Mouse (Mus musculus): ENCODE measurements around the gene Thumpd2. TPM values are rescaled to one million over a fixed set of nuclear protein-coding genes. Genes with fewer than 3 reads are reported as not detected.

The Thumpd2 gene
- polyA plus RNA-seq, 1 experiment from 2014 or later, result 11.6 TPM

- Histone ChIP-seq H3K4me2 (no peak overlapping the region), H3K4me3 (replicated peaks) (no peak overlapping the region), H3K27me3 (replicated peaks) (no peaks in the 10 kb centered on the region), H3K9ac (no peak overlapping the region), H3K4me1 (no peaks in the 10 kb centered on the region; the same call in 1 of the 2 replicates), H3K36me3 (no peaks in the 10 kb centered on the region), H3K9me3 (no peaks in the 10 kb centered on the region), H3K27ac (no peak overlapping the region)
- no peak for ATAC-seq (ENCODE audit: insufficient read depth, low FRiP score, low read depth)
- WGBS, result 77% methylated on average over 6 of the region's 6 CpGs
These were observed 65.9 kb downstream of the Thumpd2 start for GRCm38 (mm10) chr17:80998958-80999357.

GRCm38 (mm10) chr17:80997226-80997625 is 67.7 kb downstream of the Thumpd2 start:
- Histone ChIP-seq H3K9ac (no peak overlapping the region), H3K4me1 (no peaks in the 10 kb centered on the region), H3K4me2 (no peak overlapping the region), H3K4me3 (replicated peaks) (no peak overlapping the region), H3K36me3 (no peaks in the 10 kb centered on the region), H3K9me3 (no peaks in the 10 kb centered on the region), H3K27ac (no peak overlapping the region), H3K27me3 (replicated peaks) (no peaks in the 10 kb centered on the region)
- ATAC-seq (ENCODE audit: insufficient read depth, low FRiP score, low read depth), result no peak
- WGBS, result 61% methylated on average over 2 of the region's 2 CpGs

GRCm38 (mm10) chr17:80991535-80992127 is 73.3 kb downstream of the Thumpd2 start:
- no peaks in the 10 kb centered on the region for H3K9me3 ChIP-seq
- no peaks in the 10 kb centered on the region for H3K36me3 ChIP-seq
- no peak overlapping the region for H3K4me3 ChIP-seq (replicated peaks)
- H3K9ac ChIP-seq, result no peak overlapping the region
- no peak for ATAC-seq (ENCODE audit: insufficient read depth, low FRiP score, low read depth)
- no peak overlapping the region for H3K27ac ChIP-seq
- no peaks in the 10 kb centered on the region for H3K27me3 ChIP-seq (replicated peaks)
- H3K4me1 ChIP-seq, result no peaks in the 10 kb centered on the region
- no peak overlapping the region for H3K4me2 ChIP-seq
- 63% methylated on average over 8 of the region's 8 CpGs for WGBS

GRCm38 (mm10) chr17:80982976-80983375 is 81.9 kb downstream of the Thumpd2 start:
- Histone ChIP-seq H3K27ac (no peak overlapping the region), H3K36me3 (no peaks in the 10 kb centered on the region), H3K4me2 (no peak overlapping the region), H3K4me3 (replicated peaks) (no peak overlapping the region), H3K9me3 (no peaks in the 10 kb centered on the region), H3K4me1 (no peaks in the 10 kb centered on the region), H3K9ac (no peak overlapping the region), H3K27me3 (replicated peaks) (no peaks in the 10 kb centered on the region)
- 81% methylated on average over 10 of the region's 10 CpGs for WGBS
- ATAC-seq (ENCODE audit: insufficient read depth, low FRiP score, low read depth), result no peak

- Histone ChIP-seq H3K4me2 (no peak overlapping the region), H3K9ac (no peak overlapping the region), H3K27ac (peak overlapping the region; percentile 22; the same call in 1 of the 2 replicates), H3K36me3 (no peaks in the 10 kb centered on the region), H3K9me3 (no peaks in the 10 kb centered on the region), H3K4me3 (replicated peaks) (no peak overlapping the region), H3K4me1 (no peaks in the 10 kb centered on the region), H3K27me3 (replicated peaks) (no peaks in the 10 kb centered on the region)
- ATAC-seq (ENCODE audit: insufficient read depth, low FRiP score, low read depth), result no peak; the same call in 1 of the 2 replicates
- 13% methylated on average over 8 of the region's 8 CpGs for WGBS
These were observed 82.5 kb downstream of the Thumpd2 start for GRCm38 (mm10) chr17:80982412-80982787.

- no peak for ATAC-seq (ENCODE audit: insufficient read depth, low FRiP score, low read depth)
- 41% methylated on average over 12 of the region's 12 CpGs for WGBS
- H3K36me3 ChIP-seq, result no peaks in the 10 kb centered on the region
These were observed 83.0 kb downstream of the Thumpd2 start for GRCm38 (mm10) chr17:80981721-80982411.

GRCm38 (mm10) chr17:80980096-80980495 is 84.8 kb downstream of the Thumpd2 start:
- Histone ChIP-seq H3K9ac (no peak overlapping the region), H3K36me3 (no peaks in the 10 kb centered on the region), H3K27me3 (replicated peaks) (no peaks in the 10 kb centered on the region), H3K4me2 (no peak overlapping the region), H3K4me1 (no peaks in the 10 kb centered on the region), H3K9me3 (no peaks in the 10 kb centered on the region), H3K4me3 (replicated peaks) (no peak overlapping the region), H3K27ac (no peak overlapping the region)
- no peak for ATAC-seq (ENCODE audit: insufficient read depth, low FRiP score, low read depth)
- 80% methylated on average over 10 of the region's 10 CpGs for WGBS

More at GRCm38 (mm10) chr17:80981721-80982411, 83.0 kb downstream of the Thumpd2 start:
- no peak overlapping the region for H3K9ac ChIP-seq
- no peaks in the 10 kb centered on the region for H3K9me3 ChIP-seq
- H3K27ac ChIP-seq, result peak overlapping the region; percentile 22; the same call in 1 of the 2 replicates
- no peak overlapping the region for H3K4me3 ChIP-seq (replicated peaks)
- no peaks in the 10 kb centered on the region for H3K27me3 ChIP-seq (replicated peaks)
- no peak overlapping the region for H3K4me2 ChIP-seq
- no peaks in the 10 kb centered on the region for H3K4me1 ChIP-seq

GRCm38 (mm10) chr17:80977245-80977644 is 87.6 kb downstream of the Thumpd2 start:
- Histone ChIP-seq H3K4me3 (replicated peaks) (no peak overlapping the region), H3K4me1 (no peaks in the 10 kb centered on the region), H3K36me3 (no peaks in the 10 kb centered on the region), H3K9me3 (no peaks in the 10 kb centered on the region), H3K9ac (no peak overlapping the region), H3K27me3 (replicated peaks) (no peaks in the 10 kb centered on the region), H3K4me2 (no peak overlapping the region), H3K27ac (no peak overlapping the region)
- ATAC-seq (ENCODE audit: insufficient read depth, low FRiP score, low read depth), result peak; percentile 65; the same call in 1 of the 2 replicates
- WGBS, result 65% methylated on average over 5 of the region's 5 CpGs

Other genes with a start within 250 kb of the Thumpd2 start
- gene Tmem178, start 120.5 kb downstream of the Thumpd2 start, polyA plus RNA-seq (2015; fragmentation: Nextera tagmentation; extraction: Ambion mirVana), result 3.5 and 4.2 TPM in 2 replicates

Measured in stomach, embryonic 15.5 days (tissue).